Mouse (Mus musculus) liver, embryonic 16.5 days (tissue): ENCODE results near the gene Aox1. TPM values are rescaled to one million over a fixed set of nuclear protein-coding genes. Genes with fewer than 3 reads are reported as not detected.

Experiments used
- ATAC-seq: fragments of 200-750 bp; cut with Nextera tagmentation; 2 replicates; pipeline ENCODE4 v1.8.0; 2017; ENCODE audit warnings: low read depth, mild to moderate bottlenecking, moderate number of reproducible peaks, moderate library complexity
- H3K27ac ChIP-seq: fragments of 300-500 bp; sonication (generic); 2 replicates; pipeline ENCODE4 v1.5.1; 2014; ENCODE audit warnings: mild to moderate bottlenecking, low read length
- H3K27me3 ChIP-seq: fragments of 300-500 bp; sonication (generic); 2 replicates; pipeline ENCODE4 v1.6.1; 2014; ENCODE audit warnings: low read depth, low read length, mixed read lengths; ENCODE audit not compliant: control insufficient read depth, insufficient read depth
- H3K36me3 ChIP-seq: fragments of 300-500 bp; sonication (generic); 2 replicates; pipeline ENCODE4 v1.6.1; 2014; ENCODE audit warnings: mild to moderate bottlenecking; ENCODE audit not compliant: control insufficient read depth, insufficient read depth
- H3K4me1 ChIP-seq: fragments of 300-500 bp; sonication (generic); 2 replicates; pipeline ENCODE4 v1.6.1; 2014; ENCODE audit warnings: low read depth, low read length, mixed read lengths; ENCODE audit not compliant: control insufficient read depth
- H3K4me2 ChIP-seq: fragments of 300-500 bp; sonication (generic); 2 replicates; pipeline ENCODE4 v1.6.1; 2014; ENCODE audit warnings: low read depth, low read length, mixed read lengths
- H3K4me3 ChIP-seq: fragments of 300-500 bp; sonication (generic); 2 replicates; pipeline ENCODE4 v1.5.1; 2014; ENCODE audit warnings: low read depth, mild to moderate bottlenecking, low read length
- H3K9ac ChIP-seq: fragments of 300-500 bp; sonication (generic); 2 replicates; pipeline ENCODE4 v1.6.1; 2014; ENCODE audit warnings: low read depth, low read length
- H3K9me3 ChIP-seq: fragments of 300-500 bp; sonication (generic); replicated peaks from 2 replicates; pipeline ENCODE4 v1.6.1; 2016; ENCODE audit warnings: low read length; ENCODE audit not compliant: control insufficient read depth
- WGBS: fragments of 180-500 bp; shearing (Covaris S2); extraction: QIAGEN DNeasy Blood & Tissue Kit; methylation state at CpG from one replicate; pipeline ENCODE4 v1.1.7; 2014; ENCODE audit not compliant: insufficient replicate concordance; 5-methylcytosine and 5-hydroxymethylcytosine counted together
- polyA plus RNA-seq: library from polyadenylated mRNA; unstranded; fragments of >200 nt; fragmentation: Nextera tagmentation; extraction: Ambion mirVana; gene quantifications from 2 replicates; pipeline ENCODE4 v1.2.1, GENCODE M21; 2015

Gene Aox1
- polyA plus RNA-seq, 1 experiment from 2014 or later = 0.44 TPM

DNA sequence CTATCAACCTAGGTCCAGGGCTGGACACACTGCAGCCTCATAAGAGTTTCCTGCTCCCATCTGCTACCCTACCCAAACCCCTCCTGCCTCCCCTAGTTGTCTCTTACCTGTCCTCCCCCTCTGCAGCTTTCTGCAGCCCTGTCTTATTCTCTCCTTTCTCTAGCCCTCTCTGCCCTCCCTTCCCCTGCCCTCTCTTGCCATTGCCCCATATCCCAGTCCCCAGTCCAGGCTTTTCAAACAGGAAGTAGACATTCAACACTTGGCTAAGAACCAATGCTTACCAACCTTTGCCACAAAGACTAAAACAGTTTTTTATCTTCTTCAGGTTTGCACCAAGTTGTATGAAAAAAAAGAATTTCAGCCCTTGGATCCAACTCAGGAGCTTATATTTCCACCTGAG is 108.2 kb downstream of the Aox1 start:
- no peaks in the 10 kb centered on the region for H3K36me3 ChIP-seq
- no peak overlapping the region for H3K4me2 ChIP-seq
- no peak overlapping the region for H3K4me3 ChIP-seq
- no peak overlapping the region for H3K9ac ChIP-seq
- no peaks in the 10 kb centered on the region for H3K27me3 ChIP-seq
- no peak overlapping the region for H3K27ac ChIP-seq
- H3K9me3 ChIP-seq = no peaks in the 10 kb centered on the region
- no peak for ATAC-seq
- no peaks in the 10 kb centered on the region for H3K4me1 ChIP-seq

DNA sequence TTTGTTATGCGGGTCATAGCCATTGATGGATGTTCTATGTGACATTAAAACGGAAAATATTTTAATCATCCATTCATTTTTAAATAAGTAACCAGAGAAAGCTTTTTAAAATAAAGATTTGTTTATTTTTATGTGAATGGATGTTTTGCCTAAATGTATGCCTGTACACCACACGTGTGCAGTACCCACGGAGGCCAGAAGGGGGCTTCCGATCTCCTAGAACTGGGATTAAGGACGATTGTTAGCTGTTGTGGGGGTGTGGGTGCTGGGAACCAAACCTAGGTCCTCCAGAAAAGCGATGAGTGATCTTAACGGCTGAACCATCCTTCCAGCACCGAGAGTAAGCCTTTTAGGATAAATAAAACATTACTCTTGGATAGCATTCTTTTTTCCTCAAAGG is 109.3 kb downstream of the Aox1 start:
- Histone ChIP-seq H3K4me3 (no peak overlapping the region), H3K27me3 (no peaks in the 10 kb centered on the region), H3K27ac (no peak overlapping the region), H3K4me1 (no peaks in the 10 kb centered on the region), H3K4me2 (no peak overlapping the region), H3K36me3 (no peaks in the 10 kb centered on the region), H3K9me3 (no peaks in the 10 kb centered on the region), H3K9ac (no peak overlapping the region)
- no peak for ATAC-seq
- 75% methylated on average over 9 of the region's 9 CpGs for WGBS

DNA sequence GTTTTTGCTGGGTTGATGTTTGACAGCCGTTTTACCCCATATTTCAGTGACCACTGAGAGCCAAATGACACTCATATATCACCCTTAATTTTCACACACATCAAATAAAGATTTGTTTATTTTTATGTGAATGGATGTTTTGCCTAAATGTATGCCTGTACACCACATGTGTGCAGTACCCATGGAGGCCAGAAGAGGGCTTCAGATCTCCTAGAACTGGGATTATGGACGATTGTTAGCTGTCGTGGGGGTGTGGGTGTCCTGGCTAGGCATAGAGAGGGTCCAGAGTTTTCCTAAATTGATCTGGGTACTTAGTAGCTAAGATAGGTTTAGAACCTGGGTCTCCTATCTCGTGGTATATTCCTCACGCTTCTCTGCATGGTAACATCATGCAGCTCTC is 110.9 kb downstream of the Aox1 start:
- Histone ChIP-seq H3K27me3 (no peaks in the 10 kb centered on the region), H3K4me1 (no peaks in the 10 kb centered on the region), H3K36me3 (no peaks in the 10 kb centered on the region), H3K27ac (no peak overlapping the region), H3K9ac (no peak overlapping the region), H3K9me3 (no peaks in the 10 kb centered on the region), H3K4me2 (no peak overlapping the region), H3K4me3 (no peak overlapping the region)
- WGBS = 68% methylated on average over 5 of the region's 5 CpGs
- ATAC-seq = no peak

DNA sequence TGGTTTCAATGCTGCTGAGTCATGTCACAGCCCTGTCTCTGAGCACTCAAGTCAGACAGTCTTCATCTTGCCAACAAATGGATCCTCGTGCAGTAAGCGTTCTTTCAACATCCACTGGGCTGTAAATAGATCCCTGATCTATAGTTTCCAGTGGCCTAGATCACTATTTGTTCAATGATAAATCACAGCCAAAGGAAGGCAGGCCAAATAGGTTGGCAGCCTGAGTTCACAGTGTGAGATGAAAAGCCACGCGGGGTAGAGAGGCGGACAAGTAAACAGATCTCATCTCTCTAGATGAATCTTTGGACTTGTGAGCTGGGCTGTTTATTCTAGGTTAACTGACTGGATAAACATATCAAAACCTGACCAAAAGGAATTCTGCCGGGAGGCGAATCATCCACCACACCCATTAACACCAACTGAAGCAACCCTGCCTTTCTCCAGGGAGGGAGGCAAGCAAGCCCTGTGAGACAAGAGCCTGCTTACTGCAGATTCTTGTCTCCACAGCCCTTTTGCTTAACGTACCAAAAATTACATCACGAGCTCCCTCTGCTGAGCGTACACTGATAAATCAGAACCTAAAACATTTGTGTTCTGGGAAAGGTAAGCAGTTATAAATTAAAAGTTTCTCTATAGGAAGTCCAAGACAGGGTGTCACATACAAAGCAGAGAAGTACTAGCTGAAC is 114.8 kb downstream of the Aox1 start:
- Histone ChIP-seq H3K27ac (peak overlapping the region; percentile 64), H3K9me3 (no peaks in the 10 kb centered on the region), H3K4me2 (no peak overlapping the region), H3K4me1 (no peaks in the 10 kb centered on the region), H3K9ac (no peak overlapping the region), H3K4me3 (no peak overlapping the region), H3K36me3 (no peaks in the 10 kb centered on the region), H3K27me3 (no peaks in the 10 kb centered on the region)
- WGBS = 50% methylated on average over 10 of the region's 10 CpGs
- peak; percentile 90 for ATAC-seq

DNA sequence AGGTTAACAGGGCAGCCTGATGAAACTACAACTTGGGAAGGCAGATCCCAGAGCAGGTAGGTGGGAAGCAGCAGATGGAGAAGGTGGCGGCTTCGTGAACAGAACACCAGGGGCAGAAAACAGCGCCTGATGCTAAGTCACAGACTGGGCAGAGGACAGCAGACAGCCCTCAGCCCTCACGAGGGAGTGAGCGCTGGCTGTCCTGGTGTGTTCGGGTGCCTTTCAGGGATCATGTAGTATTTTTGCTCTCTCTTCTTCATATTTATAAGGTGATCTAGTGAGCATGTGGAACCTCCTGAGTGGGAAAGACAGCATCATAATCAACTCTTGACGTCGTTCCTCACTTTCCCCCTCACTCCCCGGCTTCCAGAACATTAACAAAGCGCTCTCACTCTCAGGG is 116.3 kb downstream of the Aox1 start:
- no peak overlapping the region for H3K4me3 ChIP-seq
- no peaks in the 10 kb centered on the region for H3K36me3 ChIP-seq
- 71% methylated on average over 10 of the region's 10 CpGs for WGBS
- H3K27ac ChIP-seq = no peak overlapping the region
- no peaks in the 10 kb centered on the region for H3K27me3 ChIP-seq
- no peak for ATAC-seq
- H3K4me2 ChIP-seq = no peak overlapping the region
- H3K4me1 ChIP-seq = no peaks in the 10 kb centered on the region
- no peaks in the 10 kb centered on the region for H3K9me3 ChIP-seq
- H3K9ac ChIP-seq = no peak overlapping the region

DNA sequence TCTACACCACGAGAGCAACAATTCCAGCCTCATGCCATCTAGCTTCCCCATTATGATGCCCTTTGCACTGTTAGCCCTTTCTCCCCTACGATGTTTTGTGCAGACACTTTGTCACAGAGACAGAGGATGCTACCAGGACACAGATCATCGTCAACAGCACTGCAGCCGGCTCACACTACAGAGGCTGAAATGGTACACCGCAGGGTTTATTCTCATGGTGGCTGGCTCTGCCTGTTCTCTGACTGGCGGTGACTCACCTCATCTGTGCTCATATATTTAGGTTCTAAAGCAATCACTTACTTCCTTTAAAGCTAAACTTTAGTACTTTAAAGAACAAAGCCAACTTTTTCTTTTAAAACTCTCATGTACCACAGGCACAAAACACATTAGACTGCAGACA is 118.0 kb downstream of the Aox1 start:
- Histone ChIP-seq H3K4me2 (no peak overlapping the region), H3K4me1 (no peaks in the 10 kb centered on the region), H3K9ac (no peak overlapping the region), H3K4me3 (no peak overlapping the region), H3K27ac (no peak overlapping the region), H3K9me3 (no peaks in the 10 kb centered on the region), H3K36me3 (no peaks in the 10 kb centered on the region), H3K27me3 (no peaks in the 10 kb centered on the region)
- 57% methylated on average over 6 of the region's 6 CpGs for WGBS
- ATAC-seq = no peak

DNA sequence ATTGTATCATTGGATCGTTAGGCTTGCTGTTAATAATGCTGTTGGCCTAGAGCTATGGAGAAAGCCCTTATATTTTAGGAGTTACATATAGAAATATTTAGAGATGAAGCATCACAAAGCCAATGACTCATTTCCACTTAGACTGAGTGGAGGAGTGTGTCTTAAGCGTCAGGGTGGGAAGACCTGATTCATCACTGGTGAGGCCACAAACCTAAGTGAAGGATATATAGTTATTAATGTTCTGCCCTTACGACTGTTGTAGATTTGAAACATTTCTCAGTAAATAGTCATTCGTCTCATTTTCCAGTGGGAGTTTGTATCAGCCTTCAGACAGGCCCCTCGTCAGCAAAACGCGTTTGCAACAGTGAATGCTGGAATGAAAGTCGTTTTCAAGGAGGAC is 122.5 kb downstream of the Aox1 start:
- 60% methylated on average over 8 of the region's 8 CpGs for WGBS
- H3K4me1 ChIP-seq = no peaks in the 10 kb centered on the region
- no peak overlapping the region for H3K4me3 ChIP-seq
- no peaks in the 10 kb centered on the region for H3K9me3 ChIP-seq
- no peak overlapping the region for H3K9ac ChIP-seq
- H3K27me3 ChIP-seq = no peaks in the 10 kb centered on the region
- no peak overlapping the region for H3K27ac ChIP-seq
- H3K4me2 ChIP-seq = no peak overlapping the region
- H3K36me3 ChIP-seq = no peaks in the 10 kb centered on the region
- ATAC-seq = no peak

Other genes with a start within 250 kb of the Aox1 start
- 7.4 and 8.4 TPM in 2 replicates for gene Sgo2a, start 34.0 kb upstream of the Aox1 start, polyA plus RNA-seq
- 2.7 and 2.8 TPM in 2 replicates for gene Kctd18, start 11.0 kb upstream of the Aox1 start, polyA plus RNA-seq
- 6.1 and 7.2 TPM in 2 replicates for gene Aox3, start 83.2 kb downstream of the Aox1 start, polyA plus RNA-seq
- 0.18 and 0.19 TPM in 2 replicates for gene Aox4, start 180.5 kb downstream of the Aox1 start, polyA plus RNA-seq
- gene Aox2, start 248.4 kb downstream of the Aox1 start, polyA plus RNA-seq = not detected in 2 replicates